Mouse (Mus musculus): ENCODE measurements around the gene Foxm1.

Gene Foxm1

GRCm38 (mm10) chr6:128362381-128363006, at the start of gene Foxm1, which contains the start of gene Rhno1:
Gene Foxm1, plus strand, starts transcription at chr6:128362967.
Gene Rhno1, minus strand, starts transcription at chr6:128362911.
- DNase-seq (ENCODE audit: low read depth) = no peak

DNA sequence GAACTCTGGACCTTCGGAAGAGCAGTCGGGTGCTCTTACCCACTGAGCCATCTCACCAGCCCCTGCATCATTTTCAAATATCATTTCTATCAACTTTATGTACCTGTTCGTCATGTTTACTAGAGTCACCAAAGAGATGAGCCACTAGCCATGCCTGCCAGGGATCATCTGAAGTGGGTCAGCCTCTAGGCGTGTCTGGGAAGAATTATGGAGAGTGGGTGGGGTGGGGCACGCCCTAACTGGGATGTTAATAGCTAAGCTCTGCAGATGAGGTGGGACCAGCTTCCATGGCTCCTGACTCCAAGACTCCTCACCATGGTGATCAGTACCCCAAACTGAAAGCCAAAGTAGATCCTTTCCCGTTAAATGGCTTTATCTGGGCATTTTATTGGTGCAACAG, 48.0 kb upstream of the Foxm1 start:
- DNase-seq (ENCODE audit: low read depth) = no peak

DNA sequence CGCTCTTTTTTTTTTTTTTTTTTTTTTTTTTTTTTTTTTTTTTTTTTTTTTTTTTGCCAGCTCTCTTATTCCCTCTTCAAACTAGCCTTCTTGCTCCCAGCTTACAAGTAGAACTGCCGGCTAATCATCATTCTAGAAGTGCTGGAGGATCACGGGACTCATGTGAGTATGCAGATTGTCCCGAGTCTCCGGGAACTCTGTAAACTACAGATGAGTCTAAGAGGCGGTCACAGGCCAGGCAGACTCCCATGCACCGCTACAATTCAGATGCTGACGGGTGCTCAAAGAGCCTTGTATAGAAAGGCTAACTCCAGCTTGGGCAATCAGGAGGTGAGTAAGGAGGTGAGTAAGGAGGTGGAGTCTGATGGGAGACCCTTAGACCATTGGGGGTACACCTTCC, 47.2 kb upstream of the Foxm1 start:
- no peak for DNase-seq (ENCODE audit: low read depth)

- DNase-seq (ENCODE audit: low read depth) = peak; percentile 69
These were observed 44.5 kb upstream of the Foxm1 start for GRCm38 (mm10) chr6:128318317-128318716.

DNA sequence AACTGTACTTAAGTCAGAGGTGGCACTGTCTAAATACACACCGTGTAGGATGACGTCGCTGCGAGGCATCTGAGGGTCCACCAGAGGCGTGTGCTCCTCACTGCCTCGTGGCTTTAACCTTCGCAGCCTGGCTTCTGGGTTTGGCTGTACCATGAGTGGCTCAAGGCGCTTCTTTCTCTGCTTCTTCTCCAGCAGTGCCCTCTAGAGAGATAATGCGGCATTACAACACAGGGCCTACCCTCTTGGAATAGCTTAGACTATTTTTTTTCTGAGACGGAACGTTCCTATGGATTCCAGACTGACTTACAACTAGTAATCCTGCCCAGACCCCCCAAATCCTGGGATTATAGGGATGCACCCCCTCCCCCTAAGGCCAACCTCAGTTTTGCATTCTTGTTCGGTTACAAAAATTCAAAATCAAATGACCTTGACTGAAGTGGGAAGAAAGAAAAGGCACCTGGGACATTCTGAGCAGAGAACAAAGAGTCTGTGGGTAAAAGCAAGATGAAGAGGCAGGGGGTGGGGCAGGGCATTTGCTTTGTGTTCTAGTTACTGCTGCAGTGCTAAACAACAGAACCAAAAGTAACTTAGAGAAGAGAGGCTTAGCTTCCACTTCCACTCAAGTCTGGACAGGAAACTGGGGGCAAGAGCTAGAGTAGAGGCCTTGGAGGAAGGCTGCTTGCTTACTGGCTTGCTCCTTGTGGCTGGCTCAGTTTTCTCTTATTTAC, 28.2 kb upstream of the Foxm1 start:
- DNase-seq (ENCODE audit: low read depth) = peak; percentile 72

DNA sequence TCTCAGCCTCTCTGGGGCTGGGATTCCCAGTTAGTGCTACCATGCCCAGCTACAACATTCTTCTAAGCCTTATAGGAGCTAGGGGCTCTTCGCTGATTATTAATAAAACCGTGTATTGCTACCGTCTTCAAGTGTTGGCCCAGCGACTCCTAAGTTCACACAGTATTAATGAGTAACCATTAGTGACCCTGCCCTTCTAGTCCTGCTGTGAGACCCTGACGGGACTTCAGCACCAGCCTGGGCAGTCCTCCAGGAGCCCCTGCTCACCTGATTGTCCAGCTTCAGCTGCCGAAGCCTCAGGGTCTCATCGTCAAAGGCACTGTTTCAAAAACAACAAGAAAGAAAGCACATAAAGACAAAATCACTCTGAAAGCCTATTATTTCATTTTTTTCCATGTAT, 25.3 kb upstream of the Foxm1 start:
- no peak for DNase-seq (ENCODE audit: low read depth)

- DNase-seq (ENCODE audit: low read depth) = no peak
These were observed 23.9 kb upstream of the Foxm1 start for GRCm38 (mm10) chr6:128338876-128339275.

DNA sequence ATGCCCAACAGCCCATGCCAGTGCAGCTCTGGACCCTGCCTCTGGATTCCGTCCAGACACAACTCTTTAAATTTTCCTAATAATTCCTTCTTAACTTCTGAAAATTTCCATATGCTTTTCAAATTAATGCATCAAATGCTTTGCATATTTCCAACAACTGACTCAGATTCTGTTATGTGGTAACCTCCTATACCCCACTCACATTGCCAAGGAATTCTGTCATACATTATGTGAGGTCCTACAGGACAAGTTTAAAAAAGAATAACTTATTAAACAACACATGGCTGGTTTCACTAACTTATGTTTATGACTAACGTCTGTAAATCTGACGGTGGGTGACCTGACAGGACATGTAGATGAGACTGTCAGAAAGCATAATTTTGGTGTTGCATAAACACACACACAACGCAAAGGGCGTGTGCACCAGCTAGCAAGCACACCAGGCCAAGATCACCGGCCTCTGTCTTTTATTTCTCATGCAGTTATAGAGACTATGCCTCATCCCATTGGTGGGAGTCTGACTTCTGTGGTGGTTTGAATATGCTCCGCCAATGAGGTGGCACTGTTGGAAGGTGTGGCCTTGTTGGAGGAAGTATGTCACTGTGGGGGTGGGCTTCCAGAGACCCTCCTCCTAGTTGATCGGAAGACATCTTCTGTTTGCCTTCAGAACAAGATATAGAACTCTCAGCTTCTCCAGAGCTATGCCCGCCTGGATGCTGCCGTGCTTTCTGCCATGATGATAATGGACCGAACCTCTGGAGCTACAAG, 20.6 kb upstream of the Foxm1 start:
- DNase-seq (ENCODE audit: low read depth) = no peak

GRCm38 (mm10) chr6:128345623-128346022, 17.1 kb upstream of the Foxm1 start:
- no peak for DNase-seq (ENCODE audit: low read depth)

DNA sequence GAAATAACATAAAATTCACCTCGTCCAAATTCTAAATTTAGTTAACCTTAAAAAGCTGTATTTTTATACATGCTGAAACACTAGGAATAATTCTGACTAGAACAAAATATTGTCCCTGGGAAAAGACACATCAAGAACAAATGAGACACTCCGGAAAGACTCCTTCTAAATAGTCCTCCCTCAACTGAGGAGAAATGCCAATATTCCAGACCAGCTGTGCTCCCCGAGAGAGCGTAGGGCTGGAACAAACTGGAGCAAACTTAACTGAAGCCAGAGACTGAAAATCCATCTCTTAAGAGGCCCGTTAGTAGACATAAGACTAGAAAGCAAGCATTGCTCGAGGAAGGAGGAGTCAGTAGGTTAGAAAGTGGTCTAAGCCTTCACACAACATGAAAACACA, 16.0 kb upstream of the Foxm1 start:
- DNase-seq (ENCODE audit: low read depth) = no peak

- DNase-seq (ENCODE audit: low read depth) = no peak
These were observed 13.1 kb upstream of the Foxm1 start for GRCm38 (mm10) chr6:128349711-128350110.

GRCm38 (mm10) chr6:128354140-128354539, 8.6 kb upstream of the Foxm1 start:
- DNase-seq (ENCODE audit: low read depth) = no peak

GRCm38 (mm10) chr6:128355201-128355681, 7.5 kb upstream of the Foxm1 start:
- DNase-seq (ENCODE audit: low read depth) = no peak

- DNase-seq (ENCODE audit: low read depth) = peak; percentile 78
These were observed 6.9 kb upstream of the Foxm1 start, which contains the start of gene Tulp3 for GRCm38 (mm10) chr6:128355726-128356416. Gene Tulp3, minus strand, starts transcription at chr6:128355851.

DNA sequence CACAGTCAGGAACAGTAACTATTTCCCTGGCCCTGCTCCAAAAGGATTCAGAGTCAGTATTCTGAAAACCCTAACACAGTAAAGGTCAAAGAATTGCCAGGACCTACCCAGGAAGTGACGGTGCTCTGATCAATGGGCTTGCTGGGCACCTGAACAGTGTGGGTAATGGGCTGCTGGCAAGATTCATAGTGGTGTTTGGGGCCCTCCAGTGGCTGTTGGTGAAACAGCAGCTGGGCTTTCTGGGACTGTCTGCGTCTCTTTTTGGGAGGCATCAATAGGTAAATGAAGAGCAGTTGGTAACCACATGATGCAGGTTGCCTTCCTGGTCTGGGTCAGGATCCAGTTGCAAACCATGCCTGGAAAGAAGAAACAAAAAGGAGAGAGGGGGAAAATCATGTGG, 3.8 kb upstream of the Foxm1 start:
- DNase-seq (ENCODE audit: low read depth) = no peak

GRCm38 (mm10) chr6:128361901-128362300, 866 bp upstream of the Foxm1 start:
- no peak for DNase-seq (ENCODE audit: low read depth)

DNA sequence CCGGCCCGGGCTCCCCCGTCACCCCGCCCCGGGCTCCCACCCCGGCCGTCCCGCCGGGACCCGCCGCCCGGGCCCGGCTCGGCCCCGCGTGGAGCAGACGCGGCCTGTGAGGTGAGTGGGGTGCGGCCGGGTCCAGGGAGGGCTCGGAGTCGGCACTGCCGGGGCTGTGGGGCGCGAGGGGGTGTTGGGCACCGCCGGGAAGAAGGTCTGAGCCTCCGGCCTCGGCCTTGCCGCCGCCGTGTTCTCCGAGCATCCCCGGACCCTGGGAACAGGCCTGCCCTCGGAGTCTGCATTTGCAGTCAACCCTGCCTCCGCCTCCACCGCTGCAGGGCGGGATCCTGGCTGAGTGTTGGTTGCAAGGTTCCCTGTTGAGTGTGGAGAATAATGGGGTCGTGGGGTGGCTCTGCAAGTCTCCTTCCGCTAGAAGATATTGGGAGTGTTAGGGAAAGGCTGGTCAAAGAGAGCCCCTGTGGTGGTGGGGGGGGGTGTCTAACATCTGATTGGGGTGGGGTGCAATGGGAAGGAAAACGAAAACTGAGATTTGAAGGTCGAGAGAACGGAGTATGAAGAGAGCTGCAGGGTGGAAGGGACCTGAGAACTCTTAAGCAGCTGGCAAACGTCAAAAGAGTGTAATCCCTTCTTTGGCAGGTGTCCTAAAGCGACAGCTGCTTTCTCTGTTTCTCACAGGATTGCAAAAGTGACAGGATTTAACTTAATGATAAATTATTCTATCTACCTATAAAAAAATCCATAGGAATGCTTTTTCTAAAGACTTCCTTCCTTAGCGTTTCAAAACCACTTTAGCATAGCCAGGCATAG, 449 bp downstream of the Foxm1 start:
- no peak for DNase-seq (ENCODE audit: low read depth)

- no peak for DNase-seq (ENCODE audit: low read depth)
These were observed 2.0 kb downstream of the Foxm1 start for GRCm38 (mm10) chr6:128364721-128365120.

DNA sequence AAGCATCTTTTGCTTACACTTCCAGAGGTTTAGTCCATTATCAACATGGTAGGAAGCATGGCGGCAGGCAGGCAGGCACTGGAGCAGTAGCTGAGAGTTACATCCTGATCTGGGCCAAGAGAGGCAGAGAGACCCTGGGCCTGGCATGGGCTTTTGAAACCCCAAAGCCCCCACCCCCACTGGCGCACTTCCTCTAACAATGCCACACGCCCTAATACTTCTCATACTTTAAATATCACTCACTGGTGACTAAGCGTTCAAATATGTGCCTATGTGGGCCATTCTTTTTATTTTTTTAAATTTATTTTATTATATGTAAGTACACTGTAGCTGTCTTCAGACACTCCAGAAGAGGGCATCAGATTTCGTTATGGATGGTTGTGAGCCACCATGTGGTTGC, 3.7 kb downstream of the Foxm1 start:
- no peak for DNase-seq (ENCODE audit: low read depth)

DNA sequence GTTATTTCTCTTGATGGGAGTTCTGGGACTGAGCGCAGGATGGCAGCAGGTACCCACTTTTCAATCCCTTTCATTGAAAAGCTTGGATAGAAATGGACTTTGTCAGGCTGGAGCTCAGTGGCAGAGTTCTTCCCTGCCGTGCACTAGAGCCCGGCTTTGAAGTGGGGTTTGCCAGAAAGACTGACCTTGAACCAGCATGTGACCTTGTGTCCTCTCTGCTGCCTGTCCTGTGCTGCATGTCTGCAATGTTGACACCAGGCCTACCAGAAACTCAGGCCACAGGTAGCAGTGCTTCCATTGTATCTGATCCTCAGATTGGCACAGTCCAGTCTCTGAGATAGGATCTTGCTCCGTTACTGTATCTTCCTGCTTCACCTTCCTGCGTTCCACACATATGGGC, 7.3 kb downstream of the Foxm1 start:
- DNase-seq (ENCODE audit: low read depth) = no peak

DNA sequence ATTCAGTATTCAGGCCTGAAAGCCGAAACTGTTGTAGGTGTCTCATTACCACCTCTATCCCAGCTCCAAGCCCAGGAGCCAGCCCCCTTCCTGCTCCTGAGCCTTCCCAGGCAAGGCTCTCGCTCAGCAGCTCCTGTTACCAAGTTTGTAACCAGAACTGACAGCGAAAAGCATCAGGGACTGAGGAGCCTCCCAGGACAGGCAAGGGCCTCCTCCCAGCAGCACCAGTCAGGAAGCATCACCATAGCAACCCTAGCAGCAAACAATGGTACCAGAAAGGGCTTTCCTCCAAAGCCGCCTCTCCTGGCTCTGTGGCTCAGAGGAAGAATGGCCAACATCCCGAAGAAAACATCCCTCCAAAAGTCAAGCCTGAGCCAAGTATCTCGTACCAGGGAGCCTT, 12.4 kb downstream of the Foxm1 start, which contains the start of the genes Tex52 and Gm44596:
Tex52 (plus strand) TSS at position 265 of the 400 bp plus-strand sequence.
Gm44596 (plus strand) TSS at position 312 of the 400 bp plus-strand sequence.
- no peak for DNase-seq (ENCODE audit: low read depth)
